16 mouse cellular contexts compared by ENCODE assay signal in the genomic region with DNA sequence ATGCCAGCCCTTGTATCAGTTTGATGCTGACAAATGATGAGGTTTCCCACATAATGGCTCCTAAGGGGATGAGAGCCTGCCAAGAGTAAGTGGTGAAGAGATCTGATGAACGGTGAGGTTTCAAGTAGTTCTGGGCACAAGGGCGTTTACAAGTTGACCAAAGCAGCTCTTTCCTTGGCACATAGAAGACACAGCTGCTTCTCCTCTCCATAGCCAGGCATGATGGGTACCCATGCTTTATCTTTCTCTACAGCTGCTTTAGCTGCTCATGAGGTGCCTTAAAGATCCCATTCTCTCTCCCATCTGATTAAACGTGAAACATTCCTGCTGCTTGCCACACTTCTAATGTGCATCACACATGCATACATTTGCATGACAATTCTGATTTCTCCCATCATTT.
"Had no signal": no experiment of that assay in that cellular context is flagged by ENCODE, and none has a peak within 500 bp of the region (broad histone marks: within the 10 kb centered on the region; RNA-seq: fewer than 3 reads in every experiment).

No protein-coding gene starts in this region.

- H3K9me3 ChIP-seq: neural tube, embryonic 13.5 days; neural tube, embryonic 15.5 days; stomach, embryonic 15.5 days had no signal

- H3K4me3 ChIP-seq: neural tube, embryonic 13.5 days; neural tube, embryonic 15.5 days; stomach, embryonic 15.5 days had no signal

- H3K4me1 ChIP-seq: neural tube, embryonic 13.5 days; neural tube, embryonic 15.5 days; stomach, embryonic 15.5 days had no signal

- H3K27me3 ChIP-seq: neural tube, embryonic 13.5 days; neural tube, embryonic 15.5 days; stomach, embryonic 15.5 days had no signal

- DNase-seq: retina, postnatal 1 day; right cerebral cortex, adult 18-20 months; right cerebral cortex, postnatal 14 days; right cerebral cortex, postnatal 25 days; right cerebral cortex, postnatal 4 days; spleen, adult 18-20 months; thymus, adult 18-20 months; thymus, adult 2 months; thymus, postnatal 14 days; thymus, postnatal 25 days; thymus, postnatal 36 days; thymus, postnatal 4 days had no signal

- H3K9ac ChIP-seq: neural tube, embryonic 13.5 days; neural tube, embryonic 15.5 days; stomach, embryonic 15.5 days had no signal

- H3K4me2 ChIP-seq: neural tube, embryonic 13.5 days; neural tube, embryonic 15.5 days; stomach, embryonic 15.5 days had no signal

- H3K36me3 ChIP-seq: neural tube, embryonic 13.5 days; neural tube, embryonic 15.5 days; stomach, embryonic 15.5 days had no signal

- H3K27ac ChIP-seq: neural tube, embryonic 13.5 days; neural tube, embryonic 15.5 days; stomach, embryonic 15.5 days; stomach, postnatal 0 days had no signal
